Mouse (Mus musculus) kidney, adult 9 months (tissue): ENCODE measurements at regions not wholly inside any gene's neighbourhood (a gene's known extent, or its start where the extent isn't known, plus 50 kb on each side); places are given as distances from the start of the nearest gene placed in this dataset.

Experiments used
- DNase-seq: peaks from one replicate; pipeline ENCODE4 v3.0.0; 2022

GRCm38 (mm10) chr7:79517581-79518337, 51.6 kb upstream of the Polg start:
- DNase-seq: no peak

- DNase-seq: no peak
These were observed 50.1 kb upstream of the Polg start for GRCm38 (mm10) chr7:79516287-79516686.
